Mouse (Mus musculus) bone marrow, adult 2 months (tissue): ENCODE measurements around the gene Lat2.

Experiments used
- CTCF ChIP-seq: fragments of 200-500 bp; IDR thresholded peaks from 2 replicates; pipeline ENCODE4 v1.5.1; 2011; ENCODE audit warnings: low read length, control low read depth; ENCODE audit not compliant: control insufficient read depth, insufficient read depth
- POLR2A ChIP-seq: fragments of 200-500 bp; IDR thresholded peaks from 2 replicates; pipeline ENCODE4 v1.6.1; 2011; ENCODE audit warnings: low read depth, mild to moderate bottlenecking, control low read depth, low read length, borderline replicate concordance; ENCODE audit not compliant: control insufficient read depth

GRCm38 (mm10) chr5:134632841-134633240 is 18.0 kb upstream of the Lat2 start:
- no peak for TF ChIP-seq CTCF
- no peak for TF ChIP-seq POLR2A
